Mouse (Mus musculus): ENCODE data around the gene Phldb2. TPM values are rescaled to one million over a fixed set of nuclear protein-coding genes. Genes with fewer than 3 reads are reported as not detected.

The Phldb2 gene
- total RNA-seq, 2 experiments from 2014 or later, result 4.7 to 7.0 TPM

Other genes with a start within 250 kb of the Phldb2 start
- 100 to 1,000 TPM; 259 to 275 TPM for gene Tagln3, start 229.0 kb downstream of the Phldb2 start, total RNA-seq (2021)
- gene Abhd10, start 210.6 kb downstream of the Phldb2 start, total RNA-seq (2021), result 10 to 100 TPM; 16.9 to 21.0 TPM
- gene Plcxd2, start 56.6 kb upstream of the Phldb2 start, total RNA-seq (2021), result 10 to 100 TPM; 16.1 to 18.0 TPM
- under 1 TPM in 1 of 2 experiments, not detected in 1; 0.25 TPM for gene Cd96, start 166.7 kb upstream of the Phldb2 start, total RNA-seq (2021)
- gene Gm4737, start 201.5 kb upstream of the Phldb2 start, total RNA-seq (2021), result 10 to 100 TPM; 15.0 to 16.3 TPM

All from layer of hippocampus, postnatal 25 days (tissue).